Comparison of ENCODE assay signal across 9 mouse cellular contexts in genomic region chr1:193317159-193317559, GRCm38 (mm10). TPM values are rescaled to one million over a fixed set of nuclear protein-coding genes. Genes with fewer than 3 reads are reported as not detected.
A peak's percentile ranks its signal among the peaks of the same experiment; 100 is the strongest.
DNase-seq lines count a peak whose midpoint lies in the region; ATAC-seq and TF ChIP-seq lines count a peak whose summit lies in the region.
"Had no signal": no experiment of that assay in that cellular context is flagged by ENCODE, and none has a peak within 500 bp of the region (broad histone marks: within the 10 kb centered on the region; RNA-seq: fewer than 3 reads in every experiment).

No protein-coding gene starts in this region.

- no peak overlapping the region for H3K27ac ChIP-seq in neural tube, embryonic 14.5 days (ENCODE audit: low read depth, low read length)
- H3K27ac ChIP-seq in cerebellum, adult 2 months (ENCODE audit: insufficient read depth, low read length): peak overlapping the region; percentile 67
- H3K27ac ChIP-seq in intestine, postnatal 0 days (ENCODE audit: low read depth, low read length): no peak overlapping the region; the same call in 1 of the 2 replicates

- 0 out of 2 replicates have a peak, but pooled peaks cover 3% of the 10 kb centered on the region for H3K4me1 ChIP-seq in neural tube, embryonic 14.5 days (ENCODE audit: control insufficient read depth, insufficient read depth, low read length)
- H3K4me1 ChIP-seq in cerebellum, adult 2 months (ENCODE audit: control insufficient read depth, insufficient read depth, low read length): peaks cover 28% of the 10 kb centered on the region
- H3K4me1 ChIP-seq in intestine, postnatal 0 days (replicated peaks; ENCODE audit: control insufficient read depth, insufficient read depth, low read length): no peaks in the 10 kb centered on the region; the same call in 1 of the 2 replicates

- no peaks in the 10 kb centered on the region for H3K36me3 ChIP-seq in neural tube, embryonic 14.5 days (ENCODE audit: control insufficient read depth, insufficient read depth, low read length)
- H3K36me3 ChIP-seq in intestine, postnatal 0 days (ENCODE audit: control insufficient read depth, insufficient read depth): no peaks in the 10 kb centered on the region

- no peaks in the 10 kb centered on the region for H3K9me3 ChIP-seq in neural tube, embryonic 14.5 days (ENCODE audit: control insufficient read depth, low read length)
- no peaks in the 10 kb centered on the region for H3K9me3 ChIP-seq in intestine, postnatal 0 days (ENCODE audit: control insufficient read depth)

- TF ChIP-seq CTCF in cerebellum, adult 2 months (IDR thresholded peaks at IDR 0.05; ENCODE audit: borderline replicate concordance, insufficient read depth, low read depth, low read length): no peak
- TF ChIP-seq CTCF in intestine, postnatal 0 days (IDR thresholded peaks at IDR 0.05; ENCODE audit: low read depth): no peak

- no peaks in the 10 kb centered on the region for H3K27me3 ChIP-seq in neural tube, embryonic 14.5 days (ENCODE audit: control insufficient read depth, insufficient read depth, low read length)
- no peaks in the 10 kb centered on the region for H3K27me3 ChIP-seq in cerebellum, adult 2 months (ENCODE audit: control insufficient read depth, insufficient read depth, low read length)
- no peaks in the 10 kb centered on the region for H3K27me3 ChIP-seq in intestine, postnatal 0 days (replicated peaks; ENCODE audit: control insufficient read depth, insufficient read depth, low read length)

- peak; percentile 44; the same call in 1 of the 2 replicates for ATAC-seq in neural tube, embryonic 14.5 days (ENCODE audit: low read depth)
- no peak; the same call in 1 of the 2 replicates for ATAC-seq in intestine, postnatal 0 days

- 40% methylated on average over 6 of the region's 6 CpGs for WGBS in neural tube, embryonic 14.5 days
- 9% methylated on average over 6 of the region's 6 CpGs for WGBS in cerebellum, adult 2 months
- 42% methylated on average over 6 of the region's 6 CpGs for WGBS in intestine, postnatal 0 days

- H3K9ac ChIP-seq in neural tube, embryonic 14.5 days (replicated peaks; ENCODE audit: low read depth, low read length): no peak overlapping the region
- 0 out of 2 replicates have a peak overlapping the region, but pooled peaks have one; percentile 7 for H3K9ac ChIP-seq in intestine, postnatal 0 days (ENCODE audit: low read depth, low read length)

- no peak for TF ChIP-seq POLR2A in cerebellum, adult 2 months (IDR thresholded peaks at IDR 0.05; ENCODE audit: borderline replicate concordance, insufficient read depth, low read length)

- H3K4me3 ChIP-seq in neural tube, embryonic 14.5 days (ENCODE audit: low read depth, low read length): no peak overlapping the region
- H3K4me3 ChIP-seq in cerebellum, adult 2 months (replicated peaks; ENCODE audit: insufficient read depth, low read depth, low read length): no peak overlapping the region
- no peak overlapping the region for H3K4me3 ChIP-seq in intestine, postnatal 0 days (ENCODE audit: low read depth, low read length)

- no peak overlapping the region for H3K4me2 ChIP-seq in neural tube, embryonic 14.5 days (ENCODE audit: low read depth, low read length)
- H3K4me2 ChIP-seq in intestine, postnatal 0 days (replicated peaks; ENCODE audit: low read depth): no peak overlapping the region

- no peak for DNase-seq in neural tube, embryonic 10.5 days (ENCODE audit: extremely low spot score, low spot score)
- peak; percentile 76 to 85 for DNase-seq in cerebellum, adult 2 months
- peak; percentile 85 for DNase-seq in heart, adult 8-10 months (ENCODE audit: low spot score)
- DNase-seq in lung, postnatal 14 days: peak; percentile 65
- no peak for DNase-seq in B cell, adult 2 months
- no peak for DNase-seq in spleen, postnatal 14 days (ENCODE audit: low spot score in 2 of 2)

RNA-seq across cellular contexts. Expression of gene G0s2, which starts 44.1 kb away (rescaled TPM):
- polyA plus RNA-seq in neural tube, embryonic 14.5 days (2014; fragmentation: Nextera tagmentation; extraction: Ambion mirVana): 5.6 and 6.9 TPM in 2 replicates
- 36.0 and 37.1 TPM in 2 replicates for polyA plus RNA-seq in cerebellum, adult 2 months (2012; rRNA removed)
- 10 to 100 TPM; 54.6 to 72.1 (median 63.9) TPM for total RNA-seq in heart, adult 8-10 months (2022)
- 10.1 and 11.7 TPM in 2 replicates for polyA plus RNA-seq in intestine, postnatal 0 days (2015; fragmentation: Nextera tagmentation; extraction: Ambion mirVana)

RNA-seq across cellular contexts. Expression of gene Camk1g, which starts 52.9 kb away (rescaled TPM):
- polyA plus RNA-seq in neural tube, embryonic 14.5 days (2014; fragmentation: Nextera tagmentation; extraction: Ambion mirVana): 45.3 and 51.0 TPM in 2 replicates
- polyA plus RNA-seq in cerebellum, adult 2 months (2012; rRNA removed): 23.4 and 26.4 TPM in 2 replicates
- total RNA-seq in heart, adult 8-10 months (2022): under 1 TPM; 0.14 to 0.72 (median 0.22) TPM
- 0.93 and 1.0 TPM in 2 replicates for polyA plus RNA-seq in intestine, postnatal 0 days (2015; fragmentation: Nextera tagmentation; extraction: Ambion mirVana)
- total RNA-seq: hematopoietic stem cell, adult 5-6 weeks had no signal

RNA-seq across cellular contexts. Expression of gene Hsd11b1, which starts 53.3 kb away (rescaled TPM):
- polyA plus RNA-seq in neural tube, embryonic 14.5 days (2014; fragmentation: Nextera tagmentation; extraction: Ambion mirVana): not detected in 2 replicates
- polyA plus RNA-seq in cerebellum, adult 2 months (2012; rRNA removed): 94.8 and 95.6 TPM in 2 replicates
- 10 to 100 TPM in 2 of 4 experiments, 1 to 10 TPM in 2; 9.4 to 17.3 (median 12.4) TPM for total RNA-seq in heart, adult 8-10 months (2022)
- polyA plus RNA-seq in intestine, postnatal 0 days (2015; fragmentation: Nextera tagmentation; extraction: Ambion mirVana): 2.7 and 3.2 TPM in 2 replicates

Comparison
In these comparisons a context has a peak if more than half of its experiments do, and no peak if none do; other contexts are left out.
1. DNase-seq: peak in cerebellum, adult 2 months (2 of 2), heart, adult 8-10 months (single experiment) and lung, postnatal 14 days (single experiment); none in neural tube, embryonic 10.5 days (single experiment), B cell, adult 2 months (0 of 2) and spleen, postnatal 14 days (0 of 2).
2. RNA of gene Camk1g, which starts 52.9 kb away (polyA plus RNA-seq): 45.3 to 51.0 TPM in neural tube, embryonic 14.5 days and 23.4 to 26.4 TPM in cerebellum, adult 2 months; 0.93 to 1.0 TPM in intestine, postnatal 0 days; every median in the first group is over 10 times any median in the second.
3. RNA of gene Hsd11b1, which starts 53.3 kb away (polyA plus RNA-seq): 94.8 to 95.6 TPM in cerebellum, adult 2 months; 2.7 to 3.2 TPM in intestine, postnatal 0 days and not detected in neural tube, embryonic 14.5 days; every median in the first group is over 10 times any median in the second.